Mouse (Mus musculus) cerebellum, adult 2 months (tissue): Measurements from ENCODE around the gene Ctps.

Experiments
- CTCF ChIP-seq: fragments of 200-500 bp; IDR thresholded peaks from 2 replicates; pipeline ENCODE4 v1.5.1; 2011; ENCODE audit warnings: low read depth, mild to moderate bottlenecking, control low read depth, low read length, moderate library complexity, borderline replicate concordance; ENCODE audit not compliant: insufficient read depth
- POLR2A ChIP-seq: fragments of 200-500 bp; IDR thresholded peaks from 2 replicates; pipeline ENCODE4 v1.6.1; 2011; ENCODE audit warnings: low read length, control low read depth, borderline replicate concordance; ENCODE audit not compliant: insufficient read depth

- TF ChIP-seq CTCF (no peak), POLR2A (no peak)
Observed at GRCm38 (mm10) chr4:120570438-120571069, 478 bp upstream of the Ctps start.
